Mouse (Mus musculus): Measurements from ENCODE around the gene Ptpn6. TPM values are rescaled to one million over a fixed set of nuclear protein-coding genes. Genes with fewer than 3 reads are reported as not detected.

Gene Ptpn6
- polyA plus RNA-seq, 1 experiment from 2014 or later = 16.4 TPM

- Histone ChIP-seq H3K27ac (ENCODE audit: low read length) (peak overlapping the region; percentile 15; the same call in 1 of the 2 replicates), H3K36me3 (ENCODE audit: insufficient read depth, low read length) (no peaks in the 10 kb centered on the region), H3K27me3 (ENCODE audit: insufficient read depth, low read length) (no peaks in the 10 kb centered on the region), H3K4me3 (ENCODE audit: low read length) (no peak overlapping the region), H3K9me3 (ENCODE audit: low read length) (no peaks in the 10 kb centered on the region), H3K4me2 (replicated peaks; ENCODE audit: low read depth, low read length) (peak overlapping the region; percentile 22; the same call in 1 of the 2 replicates), H3K9ac (replicated peaks; ENCODE audit: low read length) (peak overlapping the region; percentile 55), H3K4me1 (ENCODE audit: insufficient read depth, low read length) (peaks cover 9% of the 10 kb centered on the region)
- ATAC-seq (ENCODE audit: low FRiP score, low TSS enrichment) = peak; percentile 63
- 40% methylated on average over 19 of the region's 19 CpGs for WGBS
Measured at GRCm38 (mm10) chr6:124732476-124733370, 5.8 kb downstream of the Ptpn6 start.

- Histone ChIP-seq H3K9me3 (ENCODE audit: low read length) (no peaks in the 10 kb centered on the region), H3K4me3 (ENCODE audit: low read length) (no peak overlapping the region), H3K4me1 (ENCODE audit: insufficient read depth, low read length) (peaks cover 9% of the 10 kb centered on the region), H3K4me2 (replicated peaks; ENCODE audit: low read depth, low read length) (no peak overlapping the region), H3K27me3 (ENCODE audit: insufficient read depth, low read length) (no peaks in the 10 kb centered on the region), H3K9ac (replicated peaks; ENCODE audit: low read length) (no peak overlapping the region), H3K27ac (ENCODE audit: low read length) (no peak overlapping the region), H3K36me3 (ENCODE audit: insufficient read depth, low read length) (no peaks in the 10 kb centered on the region)
- WGBS = 87% methylated on average over 7 of the region's 7 CpGs
- ATAC-seq (ENCODE audit: low FRiP score, low TSS enrichment) = no peak
Measured at GRCm38 (mm10) chr6:124731038-124731437, 7.5 kb downstream of the Ptpn6 start.

DNA sequence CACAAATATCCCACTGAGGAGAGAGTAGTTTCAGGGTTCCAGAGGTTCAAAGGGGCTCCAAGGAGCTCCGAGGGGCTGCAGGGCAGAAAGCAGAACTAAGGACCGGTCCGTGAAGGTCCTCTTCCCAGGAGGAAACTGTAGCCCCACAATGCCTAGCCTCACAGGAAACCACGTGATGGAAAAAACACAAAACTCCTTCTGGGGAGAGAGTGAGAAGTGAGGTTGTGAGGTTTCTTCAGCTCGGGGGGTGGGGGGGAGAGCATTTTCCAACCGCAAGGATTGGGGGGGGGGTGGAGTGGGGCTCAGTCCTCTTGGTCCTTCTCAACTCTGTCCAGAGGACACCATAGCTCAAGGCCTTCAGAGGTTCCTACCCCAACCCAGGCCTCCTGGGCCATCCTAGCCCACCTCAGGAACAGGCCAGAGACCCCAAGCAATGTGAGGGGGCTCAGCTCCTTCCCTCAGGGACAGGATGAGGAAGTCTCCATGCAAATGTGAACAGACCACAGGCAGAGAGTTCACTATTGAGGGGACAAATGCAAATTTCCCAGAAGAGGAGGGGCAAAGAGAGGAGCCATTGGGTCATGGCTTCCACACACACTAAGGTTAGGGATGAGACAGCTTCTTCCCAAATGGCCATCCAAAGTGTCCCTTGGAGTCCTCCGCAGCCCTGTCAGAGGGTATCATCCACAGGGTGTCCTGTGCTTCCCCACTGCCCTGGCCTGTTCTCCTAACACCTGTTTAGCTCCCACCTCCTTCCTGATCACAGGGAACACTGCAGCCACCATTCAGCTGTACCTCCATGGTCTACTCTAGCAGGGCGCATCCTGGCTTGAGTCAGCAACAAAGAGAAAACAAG, 8.4 kb downstream of the Ptpn6 start:
- no peak for ATAC-seq (ENCODE audit: low FRiP score, low TSS enrichment)

GRCm38 (mm10) chr6:124728621-124729020, 9.9 kb downstream of the Ptpn6 start:
- no peaks in the 10 kb centered on the region for H3K36me3 ChIP-seq (ENCODE audit: insufficient read depth, low read length)
- no peak for ATAC-seq (ENCODE audit: low FRiP score, low TSS enrichment)
- H3K27me3 ChIP-seq (ENCODE audit: insufficient read depth, low read length) = no peaks in the 10 kb centered on the region
- no peaks in the 10 kb centered on the region for H3K9me3 ChIP-seq (ENCODE audit: low read length)
- H3K4me3 ChIP-seq (ENCODE audit: low read length) = no peak overlapping the region
- H3K4me1 ChIP-seq (ENCODE audit: insufficient read depth, low read length) = peaks cover 9% of the 10 kb centered on the region
- no peak overlapping the region for H3K9ac ChIP-seq (replicated peaks; ENCODE audit: low read length)
- no peak overlapping the region for H3K4me2 ChIP-seq (replicated peaks; ENCODE audit: low read depth, low read length)
- WGBS = 92% methylated on average over 10 of the region's 10 CpGs
- no peak overlapping the region for H3K27ac ChIP-seq (ENCODE audit: low read length)

More for the DNA sequence above, 8.4 kb downstream of the Ptpn6 start:
- H3K9ac ChIP-seq (replicated peaks; ENCODE audit: low read length) = no peak overlapping the region
- no peak overlapping the region for H3K27ac ChIP-seq (ENCODE audit: low read length)
- 81% methylated on average over 8 of the region's 8 CpGs for WGBS
- H3K36me3 ChIP-seq (ENCODE audit: insufficient read depth, low read length) = no peaks in the 10 kb centered on the region
- H3K27me3 ChIP-seq (ENCODE audit: insufficient read depth, low read length) = no peaks in the 10 kb centered on the region
- H3K4me2 ChIP-seq (replicated peaks; ENCODE audit: low read depth, low read length) = no peak overlapping the region
- peaks cover 9% of the 10 kb centered on the region for H3K4me1 ChIP-seq (ENCODE audit: insufficient read depth, low read length)
- no peak overlapping the region for H3K4me3 ChIP-seq (ENCODE audit: low read length)
- H3K9me3 ChIP-seq (ENCODE audit: low read length) = no peaks in the 10 kb centered on the region

- Histone ChIP-seq H3K4me2 (replicated peaks; ENCODE audit: low read depth, low read length) (no peak overlapping the region), H3K4me3 (ENCODE audit: low read length) (no peak overlapping the region), H3K27ac (ENCODE audit: low read length) (no peak overlapping the region), H3K9ac (replicated peaks; ENCODE audit: low read length) (no peak overlapping the region), H3K4me1 (ENCODE audit: insufficient read depth, low read length) (no peaks in the 10 kb centered on the region), H3K36me3 (ENCODE audit: insufficient read depth, low read length) (no peaks in the 10 kb centered on the region), H3K27me3 (ENCODE audit: insufficient read depth, low read length) (no peaks in the 10 kb centered on the region), H3K9me3 (ENCODE audit: low read length) (no peaks in the 10 kb centered on the region)
- 84% methylated on average over 10 of the region's 10 CpGs for WGBS
- no peak for ATAC-seq (ENCODE audit: low FRiP score, low TSS enrichment)
Measured at GRCm38 (mm10) chr6:124724472-124724871, 14.0 kb downstream of the Ptpn6 start.

DNA sequence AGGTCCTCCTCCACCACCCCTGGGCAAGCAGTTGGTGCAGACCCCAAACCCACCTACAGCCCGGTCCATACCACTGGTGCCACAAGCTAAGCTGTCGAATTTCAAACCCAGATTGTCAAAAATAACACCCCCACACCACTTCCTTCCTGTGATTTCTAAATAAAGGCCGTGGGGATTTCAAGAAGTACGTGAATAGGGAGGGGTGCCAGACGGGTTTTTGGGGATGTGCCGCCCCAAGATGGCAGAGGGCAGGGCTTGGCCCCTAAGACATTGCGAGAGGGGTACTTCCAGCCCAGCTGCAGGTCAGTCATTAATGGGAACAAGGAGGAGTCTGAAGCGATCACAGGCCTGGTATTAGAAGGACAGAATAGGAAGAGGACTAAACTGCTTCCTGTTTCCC, 15.0 kb downstream of the Ptpn6 start:
- H3K4me2 ChIP-seq (replicated peaks; ENCODE audit: low read depth, low read length) = no peak overlapping the region
- H3K4me3 ChIP-seq (ENCODE audit: low read length) = no peak overlapping the region
- no peaks in the 10 kb centered on the region for H3K4me1 ChIP-seq (ENCODE audit: insufficient read depth, low read length)
- H3K27ac ChIP-seq (ENCODE audit: low read length) = no peak overlapping the region
- no peaks in the 10 kb centered on the region for H3K9me3 ChIP-seq (ENCODE audit: low read length)
- 73% methylated on average over 8 of the region's 8 CpGs for WGBS
- no peaks in the 10 kb centered on the region for H3K36me3 ChIP-seq (ENCODE audit: insufficient read depth, low read length)
- H3K27me3 ChIP-seq (ENCODE audit: insufficient read depth, low read length) = no peaks in the 10 kb centered on the region
- no peak for ATAC-seq (ENCODE audit: low FRiP score, low TSS enrichment)
- no peak overlapping the region for H3K9ac ChIP-seq (replicated peaks; ENCODE audit: low read length)

DNA sequence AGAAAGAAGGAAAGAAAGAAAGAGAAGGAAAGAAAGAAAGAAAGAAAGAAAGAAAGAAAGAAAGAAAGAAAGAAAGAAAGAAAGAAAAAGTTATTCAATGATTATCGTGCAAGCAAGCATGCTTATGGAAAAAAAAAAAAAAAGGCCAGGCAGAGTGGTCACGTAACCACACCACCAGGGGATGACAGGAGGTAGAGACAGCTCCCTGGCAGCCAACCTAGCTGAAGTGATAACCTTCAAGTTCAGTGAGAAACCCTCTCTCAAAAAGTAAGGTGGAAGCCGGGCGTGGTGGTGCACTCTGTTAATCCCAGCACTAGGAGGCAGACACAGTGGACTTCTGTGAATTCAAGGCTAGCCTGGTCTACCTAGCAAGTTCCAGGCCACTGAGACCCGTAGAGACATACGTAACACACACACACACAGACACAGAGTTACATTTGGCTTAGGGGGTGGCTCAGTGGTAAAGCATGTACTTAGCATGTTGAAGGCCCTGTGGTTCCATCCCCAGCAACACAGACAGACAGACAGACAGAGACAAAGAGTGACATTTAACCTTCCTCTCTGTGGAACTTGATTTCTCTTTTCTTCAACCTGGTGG, 15.5 kb downstream of the Ptpn6 start:
- Histone ChIP-seq H3K4me3 (ENCODE audit: low read length) (no peak overlapping the region), H3K9ac (replicated peaks; ENCODE audit: low read length) (no peak overlapping the region), H3K27me3 (ENCODE audit: insufficient read depth, low read length) (no peaks in the 10 kb centered on the region), H3K27ac (ENCODE audit: low read length) (no peak overlapping the region), H3K36me3 (ENCODE audit: insufficient read depth, low read length) (0 out of 2 replicates have a peak, but pooled peaks cover under 1% of the 10 kb centered on the region), H3K4me2 (replicated peaks; ENCODE audit: low read depth, low read length) (no peak overlapping the region), H3K9me3 (ENCODE audit: low read length) (no peaks in the 10 kb centered on the region), H3K4me1 (ENCODE audit: insufficient read depth, low read length) (no peaks in the 10 kb centered on the region)
- no peak for ATAC-seq (ENCODE audit: low FRiP score, low TSS enrichment)
- 91% methylated on average over 6 of the region's 6 CpGs for WGBS

GRCm38 (mm10) chr6:124720904-124721303, 17.6 kb downstream of the Ptpn6 start:
- ATAC-seq (ENCODE audit: low FRiP score, low TSS enrichment) = no peak
- Histone ChIP-seq H3K4me3 (ENCODE audit: low read length) (no peak overlapping the region), H3K36me3 (ENCODE audit: insufficient read depth, low read length) (peaks cover 20% of the 10 kb centered on the region), H3K4me2 (replicated peaks; ENCODE audit: low read depth, low read length) (peak overlapping the region; percentile 38; the same call in 1 of the 2 replicates), H3K27me3 (ENCODE audit: insufficient read depth, low read length) (no peaks in the 10 kb centered on the region), H3K4me1 (ENCODE audit: insufficient read depth, low read length) (no peaks in the 10 kb centered on the region), H3K27ac (ENCODE audit: low read length) (no peak overlapping the region), H3K9me3 (ENCODE audit: low read length) (no peaks in the 10 kb centered on the region), H3K9ac (replicated peaks; ENCODE audit: low read length) (peak overlapping the region; percentile 42)
- 63% methylated on average over 11 of the region's 11 CpGs for WGBS

DNA sequence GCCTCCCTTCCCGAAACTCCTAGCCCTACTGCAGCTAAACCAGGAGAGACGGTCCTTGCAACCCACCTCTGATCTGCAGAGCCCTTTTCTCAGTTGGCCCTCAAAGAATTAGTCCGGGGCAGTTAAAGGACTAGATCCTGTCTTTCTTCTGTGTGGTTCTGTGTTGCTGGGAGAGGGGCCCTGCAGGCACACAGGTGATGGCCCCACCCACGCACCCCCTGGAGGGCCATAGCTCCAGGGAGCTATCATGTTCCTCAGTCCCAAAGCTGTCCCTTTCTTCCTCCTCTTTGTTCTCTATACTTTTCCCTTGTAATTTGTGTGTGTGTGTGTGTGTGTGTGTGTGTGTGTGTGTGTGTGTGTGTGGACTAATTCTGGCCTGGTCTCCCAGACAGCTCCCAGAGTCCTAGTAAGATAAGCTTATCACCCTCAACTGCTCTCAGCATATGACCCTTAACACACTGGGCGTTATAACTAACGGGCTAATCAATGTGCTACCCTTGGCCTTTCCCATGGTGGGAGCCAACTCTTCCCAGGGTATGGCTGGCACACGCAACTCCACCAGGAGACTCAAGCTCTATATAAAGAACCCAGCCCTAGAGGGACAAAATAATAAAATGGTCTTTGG, 19.0 kb downstream of the Ptpn6 start:
- Histone ChIP-seq H3K4me2 (replicated peaks; ENCODE audit: low read depth, low read length) (peak overlapping the region; percentile 38), H3K4me3 (ENCODE audit: low read length) (peak overlapping the region; percentile 28), H3K4me1 (ENCODE audit: insufficient read depth, low read length) (no peaks in the 10 kb centered on the region), H3K36me3 (ENCODE audit: insufficient read depth, low read length) (peaks cover 33% of the 10 kb centered on the region), H3K9ac (replicated peaks; ENCODE audit: low read length) (peak overlapping the region; percentile 60), H3K27ac (ENCODE audit: low read length) (peak overlapping the region; percentile 53), H3K27me3 (ENCODE audit: insufficient read depth, low read length) (no peaks in the 10 kb centered on the region), H3K9me3 (ENCODE audit: low read length) (no peaks in the 10 kb centered on the region)
- ATAC-seq (ENCODE audit: low FRiP score, low TSS enrichment) = no peak
- 66% methylated on average over 7 of the region's 7 CpGs for WGBS
